Mouse (Mus musculus) liver, postnatal 0 days (tissue): ENCODE measurements around the gene Pcare.

ENCODE experiments used
- CTCF ChIP-seq: sonication (generic); IDR thresholded peaks from 2 replicates; pipeline ENCODE4 v1.5.1; 2016; ENCODE audit warnings: antibody characterized with exemption, low read depth
- EP300 ChIP-seq: IDR thresholded peaks from 2 replicates; pipeline ENCODE4 v1.6.1; 2016; ENCODE audit warnings: antibody characterized with exemption, low read depth, mild to moderate bottlenecking

GRCm38 (mm10) chr17:71712279-71712678, 40.4 kb downstream of the Pcare start:
- TF ChIP-seq CTCF (no peak), EP300 (no peak)
